Mouse (Mus musculus) CD4-positive helper T cell, adult 2 months (primary cell): ENCODE results near the gene Pofut1.
"Not testable (repeated sequence)": the region's sequence is repeated elsewhere in the genome, so short reads cannot be mapped to it uniquely, and the experiment has no call there.

Experiments used
- DNase-seq: peaks from one replicate; pipeline ENCODE4 v3.0.0-alpha.2; 2012; ENCODE audit warnings: low read depth, missing footprints, low spot score

The Pofut1 gene

DNA sequence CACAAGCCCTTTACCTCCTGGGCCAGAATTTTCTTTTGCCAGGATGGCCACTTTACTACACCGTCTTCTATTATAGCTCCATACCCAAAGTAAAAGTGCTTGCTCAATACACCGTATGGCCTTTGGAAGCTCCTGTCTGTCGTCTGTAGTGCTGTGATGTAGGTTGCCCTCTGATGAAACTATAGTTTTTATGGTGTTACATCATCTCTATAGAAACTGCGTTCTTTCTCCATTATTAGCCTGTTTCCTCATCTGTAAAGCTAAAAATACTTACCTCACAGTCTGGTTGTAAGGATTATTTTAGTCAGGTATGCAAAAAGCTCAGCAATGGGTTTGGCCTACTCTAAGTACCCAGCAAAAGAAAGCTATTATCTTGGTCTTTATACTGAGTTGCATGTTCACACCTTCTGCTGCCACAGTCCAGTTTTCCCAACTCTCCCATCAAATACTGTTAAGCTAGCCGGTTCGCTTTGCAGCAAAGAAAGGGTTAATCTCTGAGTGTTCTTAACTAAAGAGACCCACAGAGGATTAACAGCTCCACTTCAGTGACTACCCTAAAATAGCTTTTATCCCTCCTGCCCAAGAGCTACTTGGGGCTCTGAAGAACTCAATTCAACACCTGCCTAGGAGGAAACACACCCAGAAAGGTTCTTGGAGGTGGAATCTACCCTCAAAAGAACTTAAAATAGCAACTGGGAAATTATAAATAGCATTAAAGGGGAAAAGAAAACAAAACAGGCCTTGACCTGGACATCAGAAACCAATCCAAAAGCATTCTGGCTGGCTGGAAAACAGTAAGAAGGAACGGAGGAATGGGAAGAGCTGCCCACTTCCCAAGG lies 2.1 kb upstream of the Pofut1 start:
- no peak for DNase-seq

DNA sequence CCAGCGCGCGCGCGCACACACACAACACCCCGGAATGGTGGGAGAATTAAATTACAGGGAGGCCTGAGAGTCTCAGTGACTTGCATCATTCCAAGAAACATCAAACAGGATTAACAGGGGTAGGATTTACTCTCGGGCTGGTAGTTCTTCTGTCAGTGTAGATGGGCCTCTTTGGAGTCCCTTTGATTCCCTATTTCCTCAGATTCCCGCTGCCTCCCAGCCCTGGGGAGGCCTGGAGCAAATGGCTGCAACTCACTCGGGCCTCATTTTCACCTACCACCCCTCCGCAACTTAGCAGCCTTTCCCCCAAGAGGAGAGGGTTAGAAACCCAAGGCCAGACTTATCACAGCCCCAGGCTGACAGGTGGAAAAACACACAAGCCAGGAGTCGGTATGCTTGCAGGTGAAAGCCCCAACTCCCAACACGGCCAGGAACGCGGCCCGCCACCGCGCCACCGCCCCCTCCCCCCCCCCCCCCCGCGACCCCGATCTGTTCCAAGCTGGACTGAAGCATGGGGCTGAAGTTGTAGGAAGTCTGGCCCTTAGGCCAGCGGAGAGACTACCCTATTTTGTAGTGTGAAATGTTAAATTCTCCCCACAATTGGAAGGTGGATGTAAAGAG lies 1.4 kb upstream of the Pofut1 start:
- no peak for DNase-seq

DNA sequence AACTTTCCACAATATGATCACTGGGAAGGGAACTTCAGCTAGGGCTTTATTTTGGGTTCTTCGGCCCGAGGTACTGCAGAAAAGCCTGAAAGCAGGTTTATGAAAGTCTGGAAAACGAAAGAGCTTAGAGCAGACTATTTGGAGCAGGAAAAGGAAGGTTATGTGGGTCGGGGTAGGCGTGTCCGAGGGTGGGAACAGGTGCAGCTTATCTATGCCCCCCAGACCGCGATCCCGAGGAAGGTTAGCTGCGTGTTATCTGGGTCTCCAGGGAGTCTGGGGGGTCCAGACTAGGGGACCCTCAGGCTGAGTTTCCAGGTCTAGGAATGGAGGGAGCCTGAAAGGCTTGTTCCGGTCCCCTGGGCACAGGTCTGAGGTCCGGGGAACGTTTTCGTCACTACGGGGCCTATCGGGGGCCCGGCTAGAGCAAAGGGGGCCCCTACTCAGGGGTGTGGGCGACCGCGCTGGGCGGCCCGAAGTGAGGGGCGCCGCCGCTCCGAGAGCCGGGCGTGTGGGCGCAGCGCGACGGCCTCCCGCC lies 565 bp upstream of the Pofut1 start:
- DNase-seq, result peak; percentile 54

DNA sequence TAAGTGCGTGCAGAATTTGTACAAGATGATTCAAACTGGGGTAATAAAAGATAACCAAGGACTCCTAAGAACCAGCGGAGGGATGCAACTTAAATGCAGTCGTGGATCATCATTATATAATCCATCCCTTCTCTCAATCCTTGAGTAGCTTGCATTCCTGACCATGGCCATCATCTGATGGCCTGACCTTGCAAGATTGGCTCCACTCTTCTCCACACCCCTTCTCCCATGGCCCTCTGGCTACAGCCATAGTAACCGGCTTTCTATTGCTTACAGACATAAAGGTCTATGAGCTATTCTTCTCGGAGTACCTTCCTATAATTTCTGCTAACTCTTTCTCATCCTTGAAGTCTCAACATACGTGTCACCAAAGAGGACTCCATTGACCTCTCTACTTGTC lies 823 bp downstream of the Pofut1 start:
- no peak for DNase-seq

DNA sequence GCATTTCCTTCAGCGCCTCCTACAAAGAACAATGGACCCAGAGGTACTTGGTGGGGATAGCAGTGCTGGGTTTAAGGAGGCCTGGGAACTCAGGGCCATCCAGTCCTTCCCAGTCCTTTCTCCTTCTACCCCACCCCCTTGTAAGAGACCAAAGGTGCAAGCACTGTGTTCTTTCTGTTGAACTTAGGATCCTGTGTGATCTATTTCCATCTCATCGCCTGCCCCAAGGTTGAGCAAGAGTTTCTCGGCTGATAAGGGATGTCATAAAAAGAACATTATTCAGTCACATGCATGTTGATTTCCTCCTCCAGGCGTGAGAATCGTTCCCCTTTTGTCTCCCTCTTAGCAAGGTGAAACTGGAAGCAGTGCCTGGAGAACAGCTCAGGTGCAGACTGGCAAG lies 8.4 kb downstream of the Pofut1 start:
- no peak for DNase-seq

GRCm38 (mm10) chr2:153256604-153257003 lies 15.3 kb downstream of the Pofut1 start:
- DNase-seq, result no peak

GRCm38 (mm10) chr2:153259030-153259863 lies 17.9 kb downstream of the Pofut1 start:
- DNase-seq, result no peak

DNA sequence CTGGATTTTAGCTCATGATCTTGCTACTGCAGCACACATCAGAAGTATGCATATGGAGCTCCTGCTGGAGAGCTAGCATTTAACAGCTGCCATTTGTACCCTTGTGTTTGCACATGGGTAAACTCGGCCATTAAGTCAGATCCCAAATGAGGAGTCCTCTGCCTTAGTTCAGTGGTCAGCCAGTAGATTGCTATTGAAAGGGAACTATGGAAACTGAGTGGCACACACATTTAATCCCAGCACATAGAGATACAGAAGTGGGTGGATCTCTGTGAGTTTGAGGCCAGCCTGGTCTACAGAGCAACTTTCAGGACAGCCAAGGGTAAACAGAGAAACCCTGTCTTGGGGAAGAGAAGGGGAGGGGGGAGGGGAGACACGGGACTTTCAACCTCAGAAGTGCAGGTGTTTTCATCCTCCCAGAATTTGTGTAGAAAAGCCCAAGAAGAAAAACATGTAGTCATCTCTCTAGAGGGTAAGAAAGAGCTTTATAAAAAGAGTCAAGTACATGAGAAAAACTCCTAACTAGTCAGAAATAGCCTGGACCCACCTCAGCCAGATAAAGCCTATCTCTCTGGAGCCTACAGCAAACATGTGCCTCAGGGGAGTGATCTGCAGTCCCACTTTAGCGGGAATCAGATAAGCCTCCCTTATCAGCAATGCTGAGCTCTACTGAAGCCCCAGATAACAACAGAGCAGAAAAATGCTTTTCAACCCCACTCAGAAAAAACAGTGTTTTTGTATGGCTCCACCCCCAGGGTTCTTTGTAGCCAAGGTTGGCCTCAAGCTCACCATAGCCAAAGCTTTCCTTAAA lies 18.7 kb downstream of the Pofut1 start:
- peak; percentile 68 for DNase-seq

DNA sequence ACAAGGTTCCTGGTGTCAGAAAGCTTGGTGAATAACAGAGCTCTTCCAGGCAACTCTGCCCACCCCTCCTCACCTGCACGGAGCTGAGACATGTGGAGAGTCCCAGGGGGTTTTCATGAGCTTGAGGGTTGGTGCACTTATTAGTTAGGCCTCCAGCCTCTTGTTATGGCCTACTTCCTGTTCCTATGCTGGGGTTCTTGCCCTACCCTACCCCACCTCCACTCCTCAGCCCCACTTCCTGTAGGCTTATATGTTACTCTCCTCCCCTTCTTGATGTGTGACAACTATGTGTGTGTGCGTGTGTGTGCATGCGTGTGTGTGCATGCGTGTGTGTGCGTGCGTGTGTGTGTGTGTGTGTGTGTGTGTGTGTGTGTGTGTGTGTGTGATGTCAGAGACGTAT lies 21.7 kb downstream of the Pofut1 start:
- peak; percentile 89 for DNase-seq

GRCm38 (mm10) chr2:153267331-153267730 lies 26.0 kb downstream of the Pofut1 start:
- DNase-seq, result no peak

DNA sequence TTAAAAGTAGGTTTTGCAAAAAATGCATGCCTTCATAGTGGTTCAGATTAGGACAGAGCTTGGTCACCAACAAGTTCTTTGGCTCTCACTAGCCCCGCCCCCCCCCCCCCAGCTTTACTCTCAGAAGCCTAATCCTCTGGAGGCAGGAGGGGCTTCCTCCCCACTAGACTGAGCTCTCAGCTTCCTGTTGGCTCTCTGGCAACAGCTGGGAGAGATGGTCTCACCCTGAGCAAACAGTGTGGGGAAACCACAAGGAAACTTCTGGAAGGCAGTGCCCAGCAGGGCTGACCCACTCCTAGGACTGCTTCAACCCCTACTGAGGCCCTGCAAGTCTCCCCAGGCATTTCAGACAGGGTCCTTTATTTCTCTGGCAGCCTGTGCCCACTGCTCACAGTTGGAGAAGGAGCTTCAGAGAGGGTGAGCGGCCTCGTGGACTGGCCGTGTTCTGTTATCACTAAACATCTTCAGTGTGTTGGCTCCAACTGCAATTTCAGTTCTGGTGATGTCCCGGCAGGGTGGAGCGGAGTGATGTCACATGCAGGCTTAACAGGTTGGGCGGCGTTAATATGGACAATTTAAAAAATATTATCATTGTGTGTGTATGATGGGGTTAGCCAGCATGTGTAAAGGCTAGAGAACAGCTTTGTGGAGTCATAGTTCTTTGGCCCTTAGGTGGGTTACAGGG lies 29.0 kb downstream of the Pofut1 start:
- DNase-seq, result not testable (repeated sequence)

- not testable (repeated sequence) for DNase-seq
Observed at GRCm38 (mm10) chr2:153274200-153274918, 33.0 kb downstream of the Pofut1 start.

DNA sequence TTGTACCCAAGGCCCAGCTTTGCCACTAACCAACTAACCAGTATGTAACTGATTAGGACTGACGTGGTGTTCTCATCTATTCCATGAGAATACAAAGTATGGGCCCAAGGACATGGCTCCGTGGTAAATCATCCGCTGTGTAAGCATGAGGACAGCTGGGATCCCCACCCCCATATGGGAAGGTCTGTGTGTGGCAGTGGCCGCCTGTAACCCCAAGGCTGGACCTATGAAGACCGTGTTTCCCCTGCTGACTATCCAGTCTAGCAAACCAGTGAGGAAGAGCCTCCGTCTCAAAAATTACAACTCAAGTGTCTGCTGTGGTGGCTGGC lies 33.5 kb downstream of the Pofut1 start:
- no peak for DNase-seq

GRCm38 (mm10) chr2:153275577-153275976 lies 34.2 kb downstream of the Pofut1 start:
- DNase-seq, result not testable (repeated sequence)

DNA sequence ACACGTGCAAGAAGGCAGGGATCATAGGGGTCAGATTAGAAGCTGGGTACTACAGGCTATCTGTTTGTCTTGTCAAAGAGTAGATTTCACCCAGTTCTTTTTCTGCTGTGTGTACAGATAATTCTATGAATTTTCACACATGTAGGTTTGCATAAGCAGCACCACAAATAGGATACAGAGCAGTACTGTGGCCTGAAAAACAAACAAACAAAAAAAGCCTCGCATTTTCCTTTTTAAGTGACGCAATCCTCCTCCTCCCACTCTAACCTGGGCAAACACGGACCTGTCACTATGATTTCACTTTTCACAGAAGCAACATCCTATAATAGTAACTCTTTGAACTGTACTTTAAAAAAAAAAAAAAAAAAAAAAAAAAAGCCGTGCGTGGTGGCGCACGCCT lies 35.1 kb downstream of the Pofut1 start:
- peak; percentile 53 for DNase-seq

DNA sequence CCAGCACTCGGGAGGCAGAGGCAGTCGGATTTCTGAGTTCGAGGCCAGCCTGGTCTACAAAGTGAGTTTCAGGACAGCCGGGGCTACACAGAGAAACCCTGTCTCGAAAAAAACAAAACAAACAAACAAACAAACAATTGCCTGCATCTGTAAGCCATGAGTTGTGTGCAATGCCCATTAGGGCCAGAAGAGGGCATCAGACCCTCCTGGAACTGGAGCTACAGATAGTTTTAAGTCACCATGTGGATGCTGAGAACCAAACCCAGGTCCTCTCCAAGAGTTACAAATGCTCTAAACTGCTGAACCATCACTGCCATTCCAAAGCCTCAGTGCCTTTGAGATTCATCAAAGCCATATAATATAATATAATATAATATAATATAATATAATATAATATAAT lies 35.5 kb downstream of the Pofut1 start:
- peak; percentile 27 for DNase-seq

- DNase-seq, result peak; percentile 88
Observed at GRCm38 (mm10) chr2:153278357-153278756, 37.0 kb downstream of the Pofut1 start.

GRCm38 (mm10) chr2:153283919-153284318 lies 42.6 kb downstream of the Pofut1 start:
- no peak for DNase-seq

DNA sequence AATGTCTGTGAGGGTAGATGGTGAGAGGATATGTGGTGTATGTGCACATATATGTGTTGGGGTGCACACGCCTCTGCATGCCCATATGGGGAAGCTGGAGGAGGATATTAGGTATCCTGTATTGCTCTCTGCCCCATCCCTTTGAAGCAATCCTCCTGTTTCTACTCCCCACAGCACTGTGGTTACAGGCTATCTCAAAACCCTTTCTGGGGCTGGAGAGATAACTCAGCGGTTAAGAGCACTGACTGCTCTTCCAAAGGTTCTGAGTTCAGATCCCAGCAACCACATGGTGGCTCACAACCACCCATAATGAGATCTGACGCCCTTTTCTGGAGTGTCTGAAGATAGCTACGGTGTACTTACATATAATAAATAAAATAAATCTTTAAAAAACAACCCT lies 45.2 kb downstream of the Pofut1 start:
- DNase-seq, result no peak

DNA sequence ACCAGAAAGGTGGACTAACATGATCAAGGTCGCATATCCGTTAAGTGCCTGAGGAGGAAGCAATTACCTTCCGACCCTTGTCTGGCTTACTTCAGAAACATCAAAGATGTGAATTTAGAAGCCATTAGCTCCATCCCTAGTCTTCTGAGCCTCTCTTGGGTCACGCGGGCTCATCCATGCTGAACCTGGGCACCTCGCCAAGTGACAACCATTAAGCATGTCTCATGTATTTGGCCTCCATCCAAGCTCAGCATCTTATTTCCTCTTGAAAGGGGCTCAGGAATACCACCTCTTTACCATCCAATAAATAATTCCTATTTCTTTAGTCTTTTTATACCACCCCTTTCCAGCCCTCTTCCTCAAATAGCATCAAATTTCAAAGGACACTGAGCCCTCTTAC lies 46.5 kb downstream of the Pofut1 start:
- DNase-seq, result no peak
